Mouse (Mus musculus) forebrain, embryonic 13.5 days (tissue): ENCODE results near the gene Babam2. TPM values are rescaled to one million over a fixed set of nuclear protein-coding genes. Genes with fewer than 3 reads are reported as not detected.

Experiments used
- ATAC-seq: fragments of 200-750 bp; cut with Nextera tagmentation; 2 replicates; pipeline ENCODE4 v1.8.0; 2017
- H3K27ac ChIP-seq: fragments of 300-500 bp; sonication (generic); 2 replicates; pipeline ENCODE4 v1.5.1; 2015; ENCODE audit warnings: inconsistent platforms, mild to moderate bottlenecking, moderate library complexity
- H3K27me3 ChIP-seq: fragments of 300-500 bp; sonication (generic); 2 replicates; pipeline ENCODE4 v1.6.1; 2015; ENCODE audit warnings: mild to moderate bottlenecking, inconsistent platforms
- H3K36me3 ChIP-seq: fragments of 300-500 bp; sonication (generic); 2 replicates; pipeline ENCODE4 v1.6.1; 2015; ENCODE audit warnings: mild to moderate bottlenecking, inconsistent platforms; ENCODE audit not compliant: poor library complexity, severe bottlenecking
- H3K4me1 ChIP-seq: fragments of 300-500 bp; sonication (generic); 2 replicates; pipeline ENCODE4 v1.6.1; 2015; ENCODE audit warnings: inconsistent platforms
- H3K4me2 ChIP-seq: fragments of 300-500 bp; sonication (generic); 2 replicates; pipeline ENCODE4 v1.6.1; 2015; ENCODE audit warnings: inconsistent platforms, mild to moderate bottlenecking, moderate library complexity
- H3K4me3 ChIP-seq: fragments of 300-500 bp; sonication (generic); 2 replicates; pipeline ENCODE4 v1.5.1; 2015; ENCODE audit warnings: mild to moderate bottlenecking, inconsistent platforms
- H3K9ac ChIP-seq: fragments of 300-500 bp; sonication (generic); 2 replicates; pipeline ENCODE4 v1.6.1; 2015; ENCODE audit warnings: mild to moderate bottlenecking, inconsistent platforms
- H3K9me3 ChIP-seq: fragments of 300-500 bp; sonication (generic); replicated peaks from 2 replicates; pipeline ENCODE4 v1.6.1; 2016; ENCODE audit warnings: inconsistent platforms
- WGBS: fragments of 180-500 bp; shearing (Covaris S2); methylation state at CpG from one replicate; pipeline ENCODE4 v1.1.7; 2015; 5-methylcytosine and 5-hydroxymethylcytosine counted together
- polyA plus RNA-seq: library from polyadenylated mRNA; unstranded; fragments of >200 nt; fragmentation: Nextera tagmentation; extraction: Ambion mirVana; gene quantifications from 2 replicates; pipeline ENCODE4 v1.2.1, GENCODE M21; 2015

Babam2 gene
- 53.5 and 54.6 TPM in 2 replicates for polyA plus RNA-seq

- peak; percentile 96 for ATAC-seq
- Histone ChIP-seq H3K27ac (peak within 1 kb of the TSS; percentile 87), H3K4me2 (peak within 1 kb of the TSS; percentile 78), H3K4me1 (peaks cover 13% of the 10 kb centered on the region), H3K9ac (peak within 1 kb of the TSS; percentile 85), H3K36me3 (no peaks in the 10 kb centered on the region), H3K4me3 (peak within 1 kb of the TSS; percentile 67), H3K27me3 (no peaks in the 10 kb centered on the region), H3K9me3 (no peaks in the 10 kb centered on the region)
- under 1% methylated on average over 71 of the region's 71 CpGs for WGBS
Measured at GRCm38 (mm10) chr5:31697644-31698296, at the start of gene Babam2. Gene Babam2, plus strand, starts transcription at chr5:31697684.

GRCm38 (mm10) chr5:31650518-31651288, 46.8 kb upstream of the Babam2 start:
- 93% methylated on average over 2 of the region's 2 CpGs for WGBS
- Histone ChIP-seq H3K27ac (no peak overlapping the region), H3K27me3 (no peaks in the 10 kb centered on the region), H3K4me2 (no peak overlapping the region), H3K4me3 (no peak overlapping the region), H3K4me1 (no peaks in the 10 kb centered on the region), H3K36me3 (no peaks in the 10 kb centered on the region), H3K9ac (no peak overlapping the region), H3K9me3 (no peaks in the 10 kb centered on the region)
- no peak for ATAC-seq

GRCm38 (mm10) chr5:31655688-31656190, 41.7 kb upstream of the Babam2 start:
- WGBS: 84% methylated on average over 1 of the region's 1 CpGs
- Histone ChIP-seq H3K36me3 (no peaks in the 10 kb centered on the region), H3K27me3 (no peaks in the 10 kb centered on the region), H3K9ac (no peak overlapping the region), H3K4me1 (no peaks in the 10 kb centered on the region), H3K27ac (no peak overlapping the region), H3K4me2 (no peak overlapping the region), H3K9me3 (no peaks in the 10 kb centered on the region), H3K4me3 (no peak overlapping the region)
- ATAC-seq: no peak

GRCm38 (mm10) chr5:31666176-31666575, 31.3 kb upstream of the Babam2 start:
- Histone ChIP-seq H3K27me3 (no peaks in the 10 kb centered on the region), H3K27ac (no peak overlapping the region), H3K9me3 (no peaks in the 10 kb centered on the region), H3K4me2 (no peak overlapping the region), H3K4me3 (no peak overlapping the region), H3K4me1 (no peaks in the 10 kb centered on the region), H3K9ac (no peak overlapping the region), H3K36me3 (no peaks in the 10 kb centered on the region)
- WGBS: 47% methylated on average over 1 of the region's 1 CpGs
- ATAC-seq: no peak

GRCm38 (mm10) chr5:31668325-31668968, 29.0 kb upstream of the Babam2 start:
- no peak for ATAC-seq
- 81% methylated on average over 13 of the region's 13 CpGs for WGBS

GRCm38 (mm10) chr5:31669984-31670383, 27.5 kb upstream of the Babam2 start:
- Histone ChIP-seq H3K9ac (no peak overlapping the region), H3K36me3 (no peaks in the 10 kb centered on the region), H3K4me3 (no peak overlapping the region), H3K9me3 (no peaks in the 10 kb centered on the region), H3K27ac (no peak overlapping the region), H3K4me2 (no peak overlapping the region), H3K4me1 (no peaks in the 10 kb centered on the region), H3K27me3 (no peaks in the 10 kb centered on the region)
- 71% methylated on average over 5 of the region's 5 CpGs for WGBS
- no peak for ATAC-seq

More at GRCm38 (mm10) chr5:31668325-31668968, 29.0 kb upstream of the Babam2 start:
- no peak overlapping the region for H3K4me3 ChIP-seq
- no peak overlapping the region for H3K9ac ChIP-seq
- no peaks in the 10 kb centered on the region for H3K27me3 ChIP-seq
- no peak overlapping the region for H3K4me2 ChIP-seq
- no peak overlapping the region for H3K27ac ChIP-seq
- no peaks in the 10 kb centered on the region for H3K9me3 ChIP-seq
- H3K4me1 ChIP-seq: no peaks in the 10 kb centered on the region
- H3K36me3 ChIP-seq: no peaks in the 10 kb centered on the region

GRCm38 (mm10) chr5:31671137-31671536, 26.3 kb upstream of the Babam2 start:
- no peaks in the 10 kb centered on the region for H3K4me1 ChIP-seq
- 73% methylated on average over 2 of the region's 2 CpGs for WGBS
- H3K27me3 ChIP-seq: no peaks in the 10 kb centered on the region
- H3K36me3 ChIP-seq: no peaks in the 10 kb centered on the region
- no peaks in the 10 kb centered on the region for H3K9me3 ChIP-seq
- no peak overlapping the region for H3K4me3 ChIP-seq
- no peak overlapping the region for H3K4me2 ChIP-seq
- H3K9ac ChIP-seq: no peak overlapping the region
- ATAC-seq: no peak
- no peak overlapping the region for H3K27ac ChIP-seq

- H3K9ac ChIP-seq: no peak overlapping the region
- WGBS: 71% methylated on average over 2 of the region's 2 CpGs
- no peaks in the 10 kb centered on the region for H3K27me3 ChIP-seq
- H3K9me3 ChIP-seq: no peaks in the 10 kb centered on the region
- no peak overlapping the region for H3K4me3 ChIP-seq
- no peak overlapping the region for H3K4me2 ChIP-seq
- ATAC-seq: no peak
- H3K36me3 ChIP-seq: no peaks in the 10 kb centered on the region
- H3K27ac ChIP-seq: no peak overlapping the region
- H3K4me1 ChIP-seq: no peaks in the 10 kb centered on the region
Measured at GRCm38 (mm10) chr5:31673431-31673830, 24.1 kb upstream of the Babam2 start.

- Histone ChIP-seq H3K36me3 (no peaks in the 10 kb centered on the region), H3K9me3 (no peaks in the 10 kb centered on the region), H3K9ac (no peak overlapping the region), H3K4me2 (no peak overlapping the region), H3K4me1 (no peaks in the 10 kb centered on the region), H3K27me3 (no peaks in the 10 kb centered on the region), H3K4me3 (no peak overlapping the region), H3K27ac (no peak overlapping the region)
- ATAC-seq: no peak
- WGBS: 89% methylated on average over 1 of the region's 1 CpGs
Measured at GRCm38 (mm10) chr5:31678000-31678399, 19.5 kb upstream of the Babam2 start.

- H3K9ac ChIP-seq: no peak overlapping the region
- H3K9me3 ChIP-seq: no peaks in the 10 kb centered on the region
- 83% methylated on average over 4 of the region's 4 CpGs for WGBS
- H3K4me2 ChIP-seq: no peak overlapping the region
- H3K36me3 ChIP-seq: no peaks in the 10 kb centered on the region
- ATAC-seq: no peak
- H3K27ac ChIP-seq: no peak overlapping the region
- H3K27me3 ChIP-seq: no peaks in the 10 kb centered on the region
- no peak overlapping the region for H3K4me3 ChIP-seq
- no peaks in the 10 kb centered on the region for H3K4me1 ChIP-seq
Measured at GRCm38 (mm10) chr5:31680183-31680582, 17.3 kb upstream of the Babam2 start.

- no peak for ATAC-seq
- 91% methylated on average over 1 of the region's 1 CpGs for WGBS
- H3K36me3 ChIP-seq: no peaks in the 10 kb centered on the region
- no peak overlapping the region for H3K4me2 ChIP-seq
- no peaks in the 10 kb centered on the region for H3K27me3 ChIP-seq
- H3K9me3 ChIP-seq: no peaks in the 10 kb centered on the region
- no peak overlapping the region for H3K9ac ChIP-seq
- no peak overlapping the region for H3K27ac ChIP-seq
- no peaks in the 10 kb centered on the region for H3K4me1 ChIP-seq
- no peak overlapping the region for H3K4me3 ChIP-seq
Measured at GRCm38 (mm10) chr5:31682305-31682704, 15.2 kb upstream of the Babam2 start.

GRCm38 (mm10) chr5:31686040-31686439, 11.4 kb upstream of the Babam2 start:
- 36% methylated on average over 2 of the region's 2 CpGs for WGBS

More at GRCm38 (mm10) chr5:31686040-31686439, 11.4 kb upstream of the Babam2 start:
- H3K4me3 ChIP-seq: no peak overlapping the region
- no peak overlapping the region for H3K9ac ChIP-seq
- H3K27ac ChIP-seq: no peak overlapping the region
- no peak overlapping the region for H3K4me2 ChIP-seq
- no peaks in the 10 kb centered on the region for H3K4me1 ChIP-seq
- no peak for ATAC-seq
- no peaks in the 10 kb centered on the region for H3K27me3 ChIP-seq
- H3K36me3 ChIP-seq: no peaks in the 10 kb centered on the region
- H3K9me3 ChIP-seq: no peaks in the 10 kb centered on the region
